Mouse (Mus musculus) forebrain, embryonic 15.5 days (tissue): Measurements from ENCODE around the gene Alg1. TPM values are rescaled to one million over a fixed set of nuclear protein-coding genes. Genes with fewer than 3 reads are reported as not detected.
A peak's percentile ranks its signal among the peaks of the same experiment; 100 is the strongest.

Experiments
- ATAC-seq: fragments of 200-750 bp; cut with Nextera tagmentation; replicated peaks from 2 replicates; pipeline ENCODE4 v1.8.0; 2017; ENCODE audit warnings: mild to moderate bottlenecking, moderate TSS enrichment, moderate library complexity
- H3K27ac ChIP-seq: fragments of 300-500 bp; sonication (generic); replicated peaks from 2 replicates; pipeline ENCODE4 v1.5.1; 2015; ENCODE audit warnings: mild to moderate bottlenecking, inconsistent platforms
- H3K27me3 ChIP-seq: fragments of 300-500 bp; sonication (generic); 2 replicates; pipeline ENCODE4 v1.6.1; 2015; ENCODE audit warnings: inconsistent platforms
- H3K36me3 ChIP-seq: fragments of 300-500 bp; sonication (generic); 2 replicates; pipeline ENCODE4 v1.6.1; 2015; ENCODE audit warnings: mild to moderate bottlenecking, inconsistent platforms
- H3K4me1 ChIP-seq: fragments of 300-500 bp; sonication (generic); 2 replicates; pipeline ENCODE4 v1.6.1; 2015; ENCODE audit warnings: inconsistent platforms
- H3K4me2 ChIP-seq: fragments of 300-500 bp; sonication (generic); replicated peaks from 2 replicates; pipeline ENCODE4 v1.6.1; 2015; ENCODE audit warnings: mild to moderate bottlenecking, inconsistent platforms
- H3K4me3 ChIP-seq: fragments of 300-500 bp; sonication (generic); 2 replicates; pipeline ENCODE4 v1.5.1; 2015; ENCODE audit warnings: mild to moderate bottlenecking, inconsistent platforms
- H3K9ac ChIP-seq: fragments of 300-500 bp; sonication (generic); replicated peaks from 2 replicates; pipeline ENCODE4 v1.6.1; 2015; ENCODE audit warnings: mild to moderate bottlenecking, inconsistent platforms
- H3K9me3 ChIP-seq: fragments of 300-500 bp; sonication (generic); 2 replicates; pipeline ENCODE4 v1.6.1; 2016; ENCODE audit warnings: inconsistent platforms
- WGBS: fragments of 180-500 bp; shearing (Covaris S2); methylation state at CpG from one replicate; pipeline ENCODE4 v1.1.7; 2015; ENCODE audit warnings: mixed read lengths; 5-methylcytosine and 5-hydroxymethylcytosine counted together
- polyA plus RNA-seq: library from polyadenylated mRNA; unstranded; fragments of >200 nt; fragmentation: Nextera tagmentation; extraction: Ambion mirVana; gene quantifications from 2 replicates; pipeline ENCODE4 v1.2.1, GENCODE M21; 2015

The Alg1 gene
- 34.8 and 37.2 TPM in 2 replicates for polyA plus RNA-seq

DNA sequence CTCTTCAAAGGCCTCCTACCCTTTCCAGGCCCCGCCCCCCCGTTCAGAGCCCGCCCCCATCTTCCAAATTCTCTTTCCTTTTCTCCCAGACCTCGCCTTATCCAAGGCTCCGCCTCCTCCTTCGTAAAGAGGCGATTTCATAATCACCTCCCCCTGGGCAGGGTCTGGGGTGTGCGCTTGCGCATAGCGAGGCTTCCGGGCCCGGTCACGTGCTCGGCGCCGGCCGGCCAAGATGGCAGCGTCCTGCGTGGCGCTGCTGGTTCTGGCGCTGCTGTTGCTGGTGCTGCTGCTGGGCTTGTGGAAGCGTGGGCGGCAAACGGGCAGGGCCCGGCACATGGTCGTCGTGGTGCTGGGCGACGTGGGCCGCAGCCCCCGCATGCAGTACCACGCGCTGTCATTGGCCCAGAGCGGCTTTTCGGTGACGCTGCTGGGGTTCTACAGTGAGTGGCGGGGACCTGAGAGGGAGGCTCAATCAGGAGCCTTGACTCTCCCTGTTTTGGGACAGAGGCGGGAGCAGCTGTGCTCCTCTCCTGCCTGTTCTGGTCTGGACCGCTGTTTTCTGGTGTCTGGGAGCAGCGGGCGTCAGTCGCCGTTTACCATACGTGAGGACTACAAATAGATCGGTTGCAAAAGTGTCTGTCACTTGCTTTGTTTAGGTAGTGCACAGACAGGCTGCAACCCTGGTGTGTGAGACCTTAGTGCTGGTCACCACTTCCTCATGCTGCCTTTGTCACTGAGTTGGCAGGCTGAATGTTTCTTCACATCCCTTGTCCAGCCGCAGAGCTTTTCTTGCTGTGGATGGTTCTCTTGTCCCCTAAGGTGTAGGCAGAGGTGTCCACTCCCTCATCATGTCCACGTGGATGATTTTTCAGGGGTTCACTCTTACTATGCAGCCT lies at the start of gene Alg1:
Gene Alg1, plus strand, starts transcription at position 204 of the 896 bp plus-strand sequence.
- peak within 1 kb of the TSS; percentile 77 for H3K4me3 ChIP-seq
- H3K9me3 ChIP-seq: no peaks in the 10 kb centered on the region
- no peaks in the 10 kb centered on the region for H3K27me3 ChIP-seq
- H3K4me1 ChIP-seq: peaks cover 12% of the 10 kb centered on the region
- H3K9ac ChIP-seq: peak within 1 kb of the TSS; percentile 70
- no peaks in the 10 kb centered on the region for H3K36me3 ChIP-seq
- WGBS: 3% methylated on average over 47 of the region's 47 CpGs
- peak within 1 kb of the TSS; percentile 75 for H3K4me2 ChIP-seq
- peak; percentile 97 for ATAC-seq
- peak within 1 kb of the TSS; percentile 61 for H3K27ac ChIP-seq

DNA sequence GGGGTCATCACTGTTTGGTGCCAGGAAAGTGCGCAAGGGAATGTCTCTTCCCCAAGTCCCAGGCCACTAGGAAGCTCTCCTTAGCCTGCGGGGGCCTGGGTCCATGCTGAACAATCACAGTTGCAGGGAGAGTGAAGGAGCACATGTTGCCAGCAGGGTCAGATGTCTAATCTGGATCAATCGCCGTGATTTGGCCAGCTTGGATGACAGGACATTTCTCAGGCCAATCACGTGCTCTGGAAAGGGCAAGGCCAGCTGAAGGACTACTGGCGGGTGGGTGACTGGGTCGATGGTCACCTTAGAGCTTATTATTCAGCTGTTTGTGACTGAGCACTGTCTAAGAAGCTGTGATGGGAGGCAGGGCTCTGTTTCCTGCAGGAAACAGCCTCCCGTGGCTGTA lies 49.3 kb upstream of the Alg1 start:
- Histone ChIP-seq H3K9ac (no peak overlapping the region), H3K4me2 (no peak overlapping the region), H3K27ac (no peak overlapping the region), H3K4me1 (no peaks in the 10 kb centered on the region), H3K36me3 (no peaks in the 10 kb centered on the region), H3K4me3 (no peak overlapping the region), H3K9me3 (no peaks in the 10 kb centered on the region), H3K27me3 (no peaks in the 10 kb centered on the region)
- ATAC-seq: no peak
- 62% methylated on average over 8 of the region's 8 CpGs for WGBS

DNA sequence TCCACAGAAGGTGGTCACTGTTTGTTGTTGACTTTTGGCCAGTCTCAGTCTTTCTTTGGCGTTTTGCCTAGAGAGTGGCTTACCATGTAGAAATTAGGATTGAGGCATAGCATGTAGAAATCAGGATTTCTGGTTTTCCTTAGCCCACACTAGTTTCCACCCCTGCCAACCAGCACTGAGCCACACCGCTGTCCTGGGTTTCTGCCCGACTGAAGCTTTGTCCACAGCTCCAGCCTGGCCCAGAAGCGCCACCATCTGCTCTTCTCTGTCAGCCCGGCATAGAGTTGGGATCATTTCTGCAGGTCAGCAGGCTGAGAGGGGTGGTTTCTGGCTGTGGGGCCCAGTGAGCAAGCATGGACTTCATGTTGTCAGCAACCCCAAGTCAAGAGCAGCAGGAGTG lies 48.5 kb upstream of the Alg1 start:
- Histone ChIP-seq H3K27me3 (no peaks in the 10 kb centered on the region), H3K4me3 (no peak overlapping the region), H3K4me1 (no peaks in the 10 kb centered on the region), H3K4me2 (no peak overlapping the region), H3K9ac (no peak overlapping the region), H3K36me3 (no peaks in the 10 kb centered on the region), H3K27ac (no peak overlapping the region), H3K9me3 (no peaks in the 10 kb centered on the region)
- 86% methylated on average over 5 of the region's 5 CpGs for WGBS
- no peak for ATAC-seq

DNA sequence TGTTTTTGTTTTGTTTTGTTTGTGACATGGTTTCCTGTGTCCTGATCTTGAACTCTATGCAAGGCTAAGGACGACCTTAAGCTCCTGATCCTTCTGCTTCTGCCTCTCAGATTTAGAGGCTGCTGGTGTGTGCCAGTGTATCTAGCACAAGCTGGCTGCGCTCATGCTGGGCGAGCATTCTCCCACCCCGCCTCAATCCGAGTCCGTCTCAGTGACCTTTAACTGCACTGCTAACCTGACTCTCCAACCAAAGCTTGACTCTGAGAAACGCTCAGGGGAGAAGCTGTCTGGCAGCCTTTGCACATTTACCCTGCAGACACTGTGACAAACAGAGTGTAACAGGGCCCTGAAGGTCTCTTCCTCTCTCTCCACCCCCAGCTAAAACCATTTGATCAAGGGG lies 47.7 kb upstream of the Alg1 start:
- Histone ChIP-seq H3K4me2 (no peak overlapping the region), H3K9ac (no peak overlapping the region), H3K9me3 (no peaks in the 10 kb centered on the region), H3K27ac (no peak overlapping the region), H3K36me3 (no peaks in the 10 kb centered on the region), H3K4me1 (no peaks in the 10 kb centered on the region), H3K27me3 (no peaks in the 10 kb centered on the region), H3K4me3 (no peak overlapping the region)
- ATAC-seq: no peak
- 66% methylated on average over 7 of the region's 7 CpGs for WGBS

DNA sequence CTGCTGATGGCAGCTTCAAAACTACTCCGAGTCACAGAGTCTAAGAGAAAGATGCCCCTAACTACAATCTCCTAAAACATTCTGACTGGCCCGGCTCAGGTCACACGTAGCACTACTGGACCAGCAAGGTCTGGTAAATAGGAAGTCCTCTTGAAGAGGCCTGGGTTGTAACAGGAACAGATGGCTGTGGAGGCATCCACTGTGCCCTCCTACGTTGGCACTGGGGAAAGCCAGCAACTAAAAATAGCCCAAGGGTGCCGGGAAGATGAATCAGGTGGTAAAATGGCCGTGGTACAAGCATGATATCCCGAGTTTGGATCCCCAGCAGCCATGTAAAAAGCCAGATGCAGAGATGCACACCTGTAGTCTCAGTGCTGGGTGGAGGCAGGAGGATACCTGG lies 47.2 kb upstream of the Alg1 start:
- H3K27me3 ChIP-seq: no peaks in the 10 kb centered on the region
- no peaks in the 10 kb centered on the region for H3K4me1 ChIP-seq
- no peak for ATAC-seq
- H3K4me3 ChIP-seq: no peak overlapping the region
- 79% methylated on average over 7 of the region's 7 CpGs for WGBS
- H3K9ac ChIP-seq: no peak overlapping the region
- H3K27ac ChIP-seq: no peak overlapping the region
- no peak overlapping the region for H3K4me2 ChIP-seq
- no peaks in the 10 kb centered on the region for H3K9me3 ChIP-seq
- no peaks in the 10 kb centered on the region for H3K36me3 ChIP-seq

DNA sequence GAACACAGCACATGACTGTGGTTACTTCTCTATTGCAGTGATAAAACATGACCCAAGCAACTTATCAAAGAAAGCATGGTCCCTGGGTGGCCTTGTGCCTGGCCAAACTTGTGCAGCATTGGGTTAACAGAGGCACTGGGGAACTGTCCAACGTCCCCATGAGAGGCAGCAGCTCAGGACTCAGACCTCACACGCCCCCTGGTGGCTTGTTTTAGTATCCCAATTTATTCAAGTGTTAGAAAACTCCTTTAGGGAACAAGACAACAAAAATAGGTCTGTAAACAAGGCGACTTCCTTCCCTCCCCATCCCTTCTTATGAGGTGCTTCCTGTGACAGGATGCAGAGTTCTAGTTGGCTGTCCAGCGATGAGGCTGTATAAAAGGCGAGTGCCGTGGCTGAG lies 38.3 kb upstream of the Alg1 start:
- Histone ChIP-seq H3K9me3 (no peaks in the 10 kb centered on the region), H3K4me1 (no peaks in the 10 kb centered on the region), H3K4me3 (no peak overlapping the region), H3K9ac (no peak overlapping the region), H3K27ac (no peak overlapping the region), H3K27me3 (no peaks in the 10 kb centered on the region), H3K36me3 (no peaks in the 10 kb centered on the region), H3K4me2 (no peak overlapping the region)
- 31% methylated on average over 6 of the region's 6 CpGs for WGBS
- ATAC-seq: no peak; the same call in 1 of the 2 replicates

DNA sequence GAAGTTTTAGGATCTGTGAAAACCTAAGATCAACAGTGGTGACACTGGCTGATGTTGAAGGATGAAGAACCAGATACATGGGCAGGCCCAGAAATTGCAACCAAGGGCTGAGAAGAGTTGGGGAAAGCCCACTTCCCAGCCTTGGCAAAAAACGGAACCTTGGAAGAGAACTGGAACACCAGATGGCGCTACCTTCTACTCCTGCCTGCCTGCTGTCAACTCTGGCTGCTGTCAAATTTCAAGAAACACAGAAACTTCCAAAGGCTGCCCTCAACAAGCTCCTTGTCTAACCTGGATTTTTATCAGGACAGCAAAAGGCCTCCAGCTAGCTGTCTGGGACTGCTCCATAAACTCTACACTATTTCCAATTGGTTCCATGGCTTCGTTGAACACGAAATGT lies 30.7 kb upstream of the Alg1 start:
- Histone ChIP-seq H3K4me3 (peak overlapping the region; percentile 71), H3K9ac (no peak overlapping the region), H3K27ac (no peak overlapping the region), H3K9me3 (no peaks in the 10 kb centered on the region), H3K36me3 (no peaks in the 10 kb centered on the region), H3K4me1 (peaks cover 17% of the 10 kb centered on the region), H3K4me2 (peak overlapping the region; percentile 96), H3K27me3 (peaks cover 3% of the 10 kb centered on the region; the same call in 1 of the 2 replicates)
- 17% methylated on average over 4 of the region's 4 CpGs for WGBS
- no peak for ATAC-seq

DNA sequence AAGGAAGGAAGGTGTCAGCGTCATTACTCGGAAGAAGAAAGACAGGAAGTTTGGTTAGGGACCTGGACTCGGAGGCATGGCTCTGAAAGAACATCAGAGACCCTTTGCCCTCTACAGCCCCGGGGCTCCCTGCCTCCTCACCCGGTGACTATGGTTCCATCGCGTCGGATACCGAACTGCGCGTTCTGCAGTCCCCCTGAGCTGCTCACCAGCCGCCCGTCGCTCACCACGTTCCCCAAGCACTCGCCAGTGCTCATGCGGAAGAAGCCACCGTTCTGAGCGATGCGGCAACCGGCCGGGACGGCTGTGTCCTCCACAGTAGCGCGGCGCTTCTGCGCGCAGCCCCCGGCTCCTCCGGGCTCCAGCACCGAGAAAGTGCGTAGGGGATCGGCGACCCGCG lies 30.2 kb upstream of the Alg1 start:
- Histone ChIP-seq H3K27ac (0 out of 2 replicates have a peak overlapping the region, but pooled peaks have one; percentile 33), H3K4me2 (peak overlapping the region; percentile 96)
- ATAC-seq: peak; percentile 53

DNA sequence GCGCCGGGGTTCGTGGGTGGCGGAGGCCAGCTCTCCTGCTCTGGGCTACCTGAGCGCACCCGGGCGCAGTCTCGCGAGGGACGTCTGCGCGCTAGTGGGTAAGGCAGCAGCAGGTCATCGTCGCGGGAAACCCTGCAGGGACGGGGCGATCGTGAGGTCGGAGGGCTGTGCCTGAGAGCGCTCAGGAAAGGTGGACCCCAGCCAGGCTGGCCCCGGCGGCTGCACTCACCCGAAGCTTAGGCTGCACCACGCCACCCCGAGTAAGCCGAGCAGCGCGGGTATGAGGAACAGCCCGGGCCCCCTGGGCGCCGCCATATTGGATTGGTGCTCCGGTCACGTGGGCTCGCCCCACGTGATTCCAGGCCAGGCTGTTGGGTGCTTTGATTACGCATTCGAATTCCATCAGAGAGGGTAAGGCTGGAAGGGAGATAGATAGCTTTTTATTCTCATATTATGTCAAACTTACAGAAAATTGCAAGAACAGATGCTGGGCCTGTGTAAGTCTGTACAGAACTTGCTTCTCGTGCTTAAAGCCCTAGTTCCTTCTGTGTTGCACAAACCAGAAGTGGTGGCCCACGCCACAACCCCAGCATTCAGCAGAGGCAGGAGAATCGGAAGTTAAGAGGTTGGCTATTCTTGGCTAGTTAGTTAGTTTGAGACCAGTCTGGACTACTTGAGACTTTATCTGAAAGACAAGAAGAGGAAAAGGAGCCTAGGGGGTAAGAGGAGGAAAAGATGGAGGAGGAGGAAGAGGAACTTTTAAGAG lies 29.6 kb upstream of the Alg1 start, which contains the start of gene Nagpa:
Gene Nagpa, minus strand, starts transcription at position 345 of the 766 bp plus-strand sequence.
- Histone ChIP-seq H3K36me3 (no peaks in the 10 kb centered on the region), H3K9me3 (no peaks in the 10 kb centered on the region), H3K4me1 (peaks cover 17% of the 10 kb centered on the region), H3K27me3 (peaks cover 3% of the 10 kb centered on the region; the same call in 1 of the 2 replicates), H3K4me3 (peak within 1 kb of the TSS; percentile 71), H3K4me2 (peak within 1 kb of the TSS; percentile 96), H3K9ac (peak within 1 kb of the TSS; percentile 54), H3K27ac (peak within 1 kb of the TSS; percentile 33)
- ATAC-seq: peak; percentile 94
- WGBS: 5% methylated on average over 40 of the region's 40 CpGs

More for the DNA sequence above, 30.2 kb upstream of the Alg1 start:
- H3K9me3 ChIP-seq: no peaks in the 10 kb centered on the region
- WGBS: 2% methylated on average over 36 of the region's 36 CpGs
- no peaks in the 10 kb centered on the region for H3K36me3 ChIP-seq
- peak overlapping the region; percentile 54 for H3K9ac ChIP-seq
- peaks cover 3% of the 10 kb centered on the region; the same call in 1 of the 2 replicates for H3K27me3 ChIP-seq
- peaks cover 17% of the 10 kb centered on the region for H3K4me1 ChIP-seq
- H3K4me3 ChIP-seq: peak overlapping the region; percentile 71

DNA sequence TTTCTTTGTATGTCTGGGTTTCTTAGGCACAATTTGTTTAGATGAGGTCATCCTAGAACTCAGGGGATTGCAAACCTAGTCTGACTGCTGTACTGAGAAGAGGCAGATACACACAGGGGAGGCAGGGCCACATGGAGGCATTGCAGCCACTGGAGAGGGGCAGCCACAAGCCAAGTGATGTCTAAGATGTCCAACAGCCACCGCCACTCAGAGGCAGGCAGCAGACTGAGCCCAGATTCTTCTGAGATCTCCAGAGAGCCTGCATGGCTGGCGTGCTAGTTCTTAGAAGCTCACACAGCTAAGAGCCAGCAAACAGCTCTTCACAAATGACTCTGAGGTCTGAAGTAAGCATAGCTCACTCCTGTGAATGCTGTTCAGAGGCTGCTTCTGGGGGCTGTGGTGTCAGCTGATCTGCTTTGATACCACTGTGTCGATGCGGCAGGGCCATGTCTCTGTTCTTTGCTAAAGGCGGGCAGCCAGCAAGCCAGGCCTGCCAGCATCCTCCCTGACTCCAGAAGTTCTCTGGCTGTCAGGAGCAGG lies 27.9 kb upstream of the Alg1 start:
- H3K9me3 ChIP-seq: no peaks in the 10 kb centered on the region
- peaks cover 17% of the 10 kb centered on the region for H3K4me1 ChIP-seq
- no peak overlapping the region for H3K4me2 ChIP-seq
- no peak overlapping the region for H3K27ac ChIP-seq
- no peak overlapping the region for H3K4me3 ChIP-seq
- WGBS: 86% methylated on average over 5 of the region's 5 CpGs
- no peaks in the 10 kb centered on the region for H3K36me3 ChIP-seq
- no peak overlapping the region for H3K9ac ChIP-seq
- ATAC-seq: no peak
- H3K27me3 ChIP-seq: peaks cover 3% of the 10 kb centered on the region; the same call in 1 of the 2 replicates

DNA sequence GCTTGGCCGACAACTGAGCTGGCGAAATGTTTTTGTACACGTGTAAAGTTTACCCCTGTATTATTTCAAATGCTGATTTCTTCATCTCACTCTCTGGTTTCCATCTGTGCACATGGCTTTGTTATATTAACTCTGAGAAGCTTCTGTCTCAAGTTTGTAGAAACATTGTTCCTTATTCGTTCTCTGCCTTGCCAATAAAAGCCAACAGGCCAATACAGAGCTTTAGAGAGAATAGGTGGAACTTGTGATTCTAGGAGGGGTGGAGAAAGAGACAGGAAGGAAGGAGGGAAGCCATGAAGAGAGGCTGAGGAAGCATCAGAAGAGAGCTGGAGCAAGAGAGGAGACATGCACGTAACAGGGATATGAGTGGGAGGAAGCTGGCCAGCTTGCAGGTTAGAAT lies 27.4 kb upstream of the Alg1 start:
- ATAC-seq: no peak
- Histone ChIP-seq H3K4me2 (no peak overlapping the region), H3K36me3 (no peaks in the 10 kb centered on the region), H3K4me3 (no peak overlapping the region), H3K27ac (no peak overlapping the region), H3K4me1 (peaks cover 17% of the 10 kb centered on the region), H3K27me3 (peaks cover 3% of the 10 kb centered on the region; the same call in 1 of the 2 replicates), H3K9ac (no peak overlapping the region), H3K9me3 (no peaks in the 10 kb centered on the region)
- 72% methylated on average over 5 of the region's 5 CpGs for WGBS

DNA sequence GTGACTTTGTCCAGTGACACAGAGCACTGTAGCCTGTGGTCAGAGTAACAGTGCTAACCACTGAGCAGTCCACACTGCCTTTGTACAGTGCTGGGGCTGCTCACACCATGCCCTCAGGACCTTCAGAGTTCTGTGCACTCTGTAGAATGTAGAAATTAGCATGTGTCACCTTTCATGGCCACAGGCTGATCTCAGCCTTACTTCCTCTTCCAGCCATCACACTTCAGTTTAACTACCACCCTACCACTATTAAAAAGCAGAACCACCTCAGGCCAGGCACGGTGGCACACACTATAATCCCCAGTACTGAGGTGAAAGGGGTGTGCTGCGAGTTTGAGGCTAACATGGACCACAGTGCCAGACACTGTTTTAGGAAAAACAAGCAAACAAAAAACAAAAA lies 23.1 kb upstream of the Alg1 start:
- no peak overlapping the region for H3K9ac ChIP-seq
- WGBS: 73% methylated on average over 2 of the region's 2 CpGs
- no peak for ATAC-seq
- no peak overlapping the region for H3K4me2 ChIP-seq
- no peak overlapping the region for H3K4me3 ChIP-seq
- H3K4me1 ChIP-seq: no peaks in the 10 kb centered on the region
- no peaks in the 10 kb centered on the region for H3K9me3 ChIP-seq
- no peak overlapping the region for H3K27ac ChIP-seq
- no peaks in the 10 kb centered on the region for H3K36me3 ChIP-seq
- no peaks in the 10 kb centered on the region for H3K27me3 ChIP-seq
